27 mouse cellular contexts compared by ENCODE assay signal in genomic region chrX:12990777-12991176, GRCm38 (mm10).
"Had no signal": no experiment of that assay in that cellular context is flagged by ENCODE, and none has a peak within 500 bp of the region (broad histone marks: within the 10 kb centered on the region; RNA-seq: fewer than 3 reads in every experiment).

No protein-coding gene starts in this region.

- H3K4me3 ChIP-seq: gastrocnemius, adult 2 months; heart, embryonic 10.5 days; heart, embryonic 12.5 days; hindbrain, embryonic 10.5 days; hindbrain, embryonic 12.5 days; intestine, embryonic 15.5 days; kidney, embryonic 15.5 days; limb, embryonic 13.5 days; limb, embryonic 15.5 days; liver, embryonic 12.5 days had no signal

- H3K36me3 ChIP-seq: heart, embryonic 10.5 days; heart, embryonic 12.5 days; hindbrain, embryonic 10.5 days; hindbrain, embryonic 12.5 days; intestine, embryonic 15.5 days; kidney, embryonic 15.5 days; limb, embryonic 13.5 days; limb, embryonic 15.5 days; liver, embryonic 12.5 days had no signal

- DNase-seq: gastrocnemius, adult 2 months; gastrocnemius, postnatal 14 days; gastrocnemius, postnatal 36 days; heart, adult 18-20 months; heart, postnatal 10 days; heart, postnatal 4 days; kidney, adult 18-20 months; kidney, adult 9 months; kidney, postnatal 14 days; kidney, postnatal 36 days; layer of hippocampus, adult 9-11 months; layer of hippocampus, postnatal 36 days; left cerebral cortex, postnatal 4 days had no signal

- H3K27ac ChIP-seq: gastrocnemius, adult 2 months; heart, embryonic 10.5 days; hindbrain, embryonic 10.5 days; hindbrain, embryonic 12.5 days; hindbrain, embryonic 14.5 days; intestine, embryonic 15.5 days; kidney, embryonic 15.5 days; kidney, postnatal 0 days; limb, embryonic 13.5 days; limb, embryonic 15.5 days; liver, embryonic 12.5 days had no signal

- ATAC-seq: hindbrain, embryonic 16.5 days; inflammation-experienced regulatory T-cells, adult 6 months; intestine, embryonic 15.5 days; intestine, postnatal 0 days; liver, embryonic 12.5 days had no signal

- H3K4me1 ChIP-seq: heart, embryonic 10.5 days; heart, embryonic 12.5 days; hindbrain, embryonic 10.5 days; hindbrain, embryonic 12.5 days; intestine, embryonic 15.5 days; kidney, embryonic 15.5 days; limb, embryonic 13.5 days; limb, embryonic 15.5 days had no signal

- H3K27me3 ChIP-seq: heart, embryonic 12.5 days; intestine, embryonic 15.5 days; limb, embryonic 13.5 days; limb, embryonic 15.5 days; liver, embryonic 12.5 days had no signal
